Mouse (Mus musculus): Measurements from ENCODE around the gene Sdr42e1. TPM values are rescaled to one million over a fixed set of nuclear protein-coding genes. Genes with fewer than 3 reads are reported as not detected.
A peak's percentile ranks its signal among the peaks of the same experiment; 100 is the strongest.

The Sdr42e1 gene
- polyA plus RNA-seq, 1 experiment from 2014 or later: 3.3 TPM

GRCm38 (mm10) chr8:117652318-117652717 is 21.2 kb downstream of the Sdr42e1 start:
- H3K36me3 ChIP-seq: no peaks in the 10 kb centered on the region
- H3K4me3 ChIP-seq: no peak overlapping the region
- ATAC-seq (ENCODE audit: borderline replicate concordance, extremely low read depth, low FRiP score, low TSS enrichment): 0 out of 2 replicates have a peak, but pooled peaks have one; percentile 19
- no peaks in the 10 kb centered on the region for H3K9me3 ChIP-seq
- no peak overlapping the region for H3K27ac ChIP-seq
- no peak overlapping the region for H3K9ac ChIP-seq
- H3K27me3 ChIP-seq: no peaks in the 10 kb centered on the region
- no peaks in the 10 kb centered on the region for H3K4me1 ChIP-seq
- 92% methylated on average over 1 of the region's 1 CpGs for WGBS
- no peak overlapping the region for H3K4me2 ChIP-seq

GRCm38 (mm10) chr8:117646440-117646839 is 27.0 kb downstream of the Sdr42e1 start:
- H3K9ac ChIP-seq: no peak overlapping the region
- no peak overlapping the region for H3K4me3 ChIP-seq
- WGBS: 57% methylated on average over 5 of the region's 5 CpGs
- ATAC-seq (ENCODE audit: borderline replicate concordance, extremely low read depth, low FRiP score, low TSS enrichment): no peak
- no peaks in the 10 kb centered on the region for H3K36me3 ChIP-seq
- H3K27ac ChIP-seq: no peak overlapping the region
- no peaks in the 10 kb centered on the region for H3K4me1 ChIP-seq
- H3K27me3 ChIP-seq: no peaks in the 10 kb centered on the region
- no peak overlapping the region for H3K4me2 ChIP-seq
- no peaks in the 10 kb centered on the region for H3K9me3 ChIP-seq

- Histone ChIP-seq H3K4me1 (no peaks in the 10 kb centered on the region), H3K4me3 (no peak overlapping the region), H3K9ac (no peak overlapping the region), H3K9me3 (no peaks in the 10 kb centered on the region), H3K36me3 (no peaks in the 10 kb centered on the region), H3K27me3 (no peaks in the 10 kb centered on the region), H3K27ac (no peak overlapping the region), H3K4me2 (no peak overlapping the region)
- ATAC-seq (ENCODE audit: borderline replicate concordance, extremely low read depth, low FRiP score, low TSS enrichment): no peak
- WGBS: 41% methylated on average over 2 of the region's 2 CpGs
Observed at GRCm38 (mm10) chr8:117646020-117646419, 27.5 kb downstream of the Sdr42e1 start.

- WGBS: 41% methylated on average over 5 of the region's 5 CpGs
- H3K36me3 ChIP-seq: no peaks in the 10 kb centered on the region
- H3K4me3 ChIP-seq: no peak overlapping the region
- no peaks in the 10 kb centered on the region for H3K4me1 ChIP-seq
- H3K27me3 ChIP-seq: no peaks in the 10 kb centered on the region
- no peak overlapping the region for H3K9ac ChIP-seq
- H3K9me3 ChIP-seq: no peaks in the 10 kb centered on the region
- no peak for ATAC-seq (ENCODE audit: borderline replicate concordance, extremely low read depth, low FRiP score, low TSS enrichment)
- no peak overlapping the region for H3K4me2 ChIP-seq
- no peak overlapping the region for H3K27ac ChIP-seq
Observed at GRCm38 (mm10) chr8:117645486-117645885, 28.0 kb downstream of the Sdr42e1 start.

GRCm38 (mm10) chr8:117639631-117640030 is 33.9 kb downstream of the Sdr42e1 start:
- no peak for ATAC-seq (ENCODE audit: borderline replicate concordance, extremely low read depth, low FRiP score, low TSS enrichment)
- 89% methylated on average over 9 of the region's 9 CpGs for WGBS

GRCm38 (mm10) chr8:117637462-117637861 is 36.0 kb downstream of the Sdr42e1 start:
- Histone ChIP-seq H3K27ac (no peak overlapping the region), H3K36me3 (no peaks in the 10 kb centered on the region), H3K9me3 (no peaks in the 10 kb centered on the region), H3K9ac (no peak overlapping the region), H3K4me2 (no peak overlapping the region), H3K27me3 (no peaks in the 10 kb centered on the region), H3K4me1 (no peaks in the 10 kb centered on the region), H3K4me3 (no peak overlapping the region)
- ATAC-seq (ENCODE audit: borderline replicate concordance, extremely low read depth, low FRiP score, low TSS enrichment): no peak
- 57% methylated on average over 3 of the region's 3 CpGs for WGBS

More at GRCm38 (mm10) chr8:117639631-117640030, 33.9 kb downstream of the Sdr42e1 start:
- no peak overlapping the region for H3K4me3 ChIP-seq
- H3K9me3 ChIP-seq: no peaks in the 10 kb centered on the region
- no peak overlapping the region for H3K9ac ChIP-seq
- no peaks in the 10 kb centered on the region for H3K4me1 ChIP-seq
- no peaks in the 10 kb centered on the region for H3K27me3 ChIP-seq
- no peak overlapping the region for H3K4me2 ChIP-seq
- H3K27ac ChIP-seq: no peak overlapping the region
- H3K36me3 ChIP-seq: no peaks in the 10 kb centered on the region

- no peak for ATAC-seq (ENCODE audit: borderline replicate concordance, extremely low read depth, low FRiP score, low TSS enrichment)
- H3K27ac ChIP-seq: no peak overlapping the region
- H3K9me3 ChIP-seq: no peaks in the 10 kb centered on the region
- H3K27me3 ChIP-seq: no peaks in the 10 kb centered on the region
- H3K36me3 ChIP-seq: no peaks in the 10 kb centered on the region
- no peak overlapping the region for H3K4me3 ChIP-seq
- 80% methylated on average over 7 of the region's 7 CpGs for WGBS
- H3K4me1 ChIP-seq: no peaks in the 10 kb centered on the region
- no peak overlapping the region for H3K9ac ChIP-seq
- no peak overlapping the region for H3K4me2 ChIP-seq
Observed at GRCm38 (mm10) chr8:117634406-117634805, 39.1 kb downstream of the Sdr42e1 start.

- H3K4me1 ChIP-seq: no peaks in the 10 kb centered on the region
- H3K9me3 ChIP-seq: no peaks in the 10 kb centered on the region
- no peak overlapping the region for H3K4me2 ChIP-seq
- no peaks in the 10 kb centered on the region for H3K27me3 ChIP-seq
- WGBS: 64% methylated on average over 5 of the region's 5 CpGs
- no peak overlapping the region for H3K27ac ChIP-seq
- no peak for ATAC-seq (ENCODE audit: borderline replicate concordance, extremely low read depth, low FRiP score, low TSS enrichment)
- no peaks in the 10 kb centered on the region for H3K36me3 ChIP-seq
- H3K4me3 ChIP-seq: no peak overlapping the region
- no peak overlapping the region for H3K9ac ChIP-seq
Observed at GRCm38 (mm10) chr8:117632532-117632931, 41.0 kb downstream of the Sdr42e1 start.

- H3K27ac ChIP-seq: no peak overlapping the region
- no peaks in the 10 kb centered on the region for H3K4me1 ChIP-seq
- ATAC-seq (ENCODE audit: borderline replicate concordance, extremely low read depth, low FRiP score, low TSS enrichment): no peak
- H3K9me3 ChIP-seq: no peaks in the 10 kb centered on the region
- no peak overlapping the region for H3K4me2 ChIP-seq
- H3K4me3 ChIP-seq: no peak overlapping the region
- H3K27me3 ChIP-seq: no peaks in the 10 kb centered on the region
- H3K36me3 ChIP-seq: no peaks in the 10 kb centered on the region
- H3K9ac ChIP-seq: no peak overlapping the region
- 60% methylated on average over 9 of the region's 9 CpGs for WGBS
Observed at GRCm38 (mm10) chr8:117627096-117627495, 46.4 kb downstream of the Sdr42e1 start.

GRCm38 (mm10) chr8:117626040-117626838 is 47.2 kb downstream of the Sdr42e1 start:
- H3K4me2 ChIP-seq: no peak overlapping the region
- no peak; the same call in 1 of the 2 replicates for ATAC-seq (ENCODE audit: borderline replicate concordance, extremely low read depth, low FRiP score, low TSS enrichment)
- WGBS: 63% methylated on average over 14 of the region's 14 CpGs

GRCm38 (mm10) chr8:117612861-117613260 is 60.6 kb downstream of the Sdr42e1 start:
- no peak overlapping the region for H3K4me3 ChIP-seq
- no peak for ATAC-seq (ENCODE audit: borderline replicate concordance, extremely low read depth, low FRiP score, low TSS enrichment)
- no peak overlapping the region for H3K27ac ChIP-seq
- H3K4me1 ChIP-seq: no peaks in the 10 kb centered on the region
- H3K4me2 ChIP-seq: no peak overlapping the region
- WGBS: 78% methylated on average over 12 of the region's 12 CpGs
- no peak overlapping the region for H3K9ac ChIP-seq
- H3K9me3 ChIP-seq: no peaks in the 10 kb centered on the region
- no peaks in the 10 kb centered on the region for H3K36me3 ChIP-seq
- H3K27me3 ChIP-seq: no peaks in the 10 kb centered on the region

More at GRCm38 (mm10) chr8:117626040-117626838, 47.2 kb downstream of the Sdr42e1 start:
- Histone ChIP-seq H3K9ac (no peak overlapping the region), H3K27ac (no peak overlapping the region), H3K27me3 (no peaks in the 10 kb centered on the region), H3K4me1 (no peaks in the 10 kb centered on the region), H3K9me3 (no peaks in the 10 kb centered on the region), H3K4me3 (no peak overlapping the region), H3K36me3 (no peaks in the 10 kb centered on the region)
